In genomic region chr8:82401490-82401889, GRCm38 (mm10) we compare ENCODE assay signal across 8 mouse cellular contexts. TPM values are rescaled to one million over a fixed set of nuclear protein-coding genes. Genes with fewer than 3 reads are reported as not detected.
DNase-seq lines count a peak whose midpoint lies in the region; ATAC-seq and TF ChIP-seq lines count a peak whose summit lies in the region.

No protein-coding gene starts in this region.

- peak overlapping the region; percentile 93 for H3K4me3 ChIP-seq in megakaryocyte, embryonic 14.5 days (replicated peaks)
- H3K4me3 ChIP-seq in hindbrain, embryonic 10.5 days, result peak overlapping the region; percentile 56
- peak overlapping the region; percentile 63; the same call in 1 of the 2 replicates for H3K4me3 ChIP-seq in small intestine, adult 2 months (ENCODE audit: low read depth, low read length)

- no peaks in the 10 kb centered on the region for H3K36me3 ChIP-seq in megakaryocyte, embryonic 14.5 days (replicated peaks; ENCODE audit: low read length)
- H3K36me3 ChIP-seq in hindbrain, embryonic 10.5 days, result no peaks in the 10 kb centered on the region
- 0 out of 2 replicates have a peak, but pooled peaks cover 1% of the 10 kb centered on the region for H3K36me3 ChIP-seq in small intestine, adult 2 months (ENCODE audit: control insufficient read depth, insufficient read depth, low read length)

- H3K27me3 ChIP-seq in megakaryocyte, embryonic 14.5 days (replicated peaks), result no peaks in the 10 kb centered on the region
- H3K27me3 ChIP-seq in hindbrain, embryonic 10.5 days (ENCODE audit: insufficient read depth, poor library complexity, severe bottlenecking), result no peaks in the 10 kb centered on the region
- no peaks in the 10 kb centered on the region for H3K27me3 ChIP-seq in small intestine, adult 2 months (ENCODE audit: control insufficient read depth, insufficient read depth, low read length)

- peaks cover 50% of the 10 kb centered on the region for H3K4me1 ChIP-seq in megakaryocyte, embryonic 14.5 days
- H3K4me1 ChIP-seq in hindbrain, embryonic 10.5 days (replicated peaks), result peaks cover 20% of the 10 kb centered on the region
- peaks cover 14% of the 10 kb centered on the region; the same call in 1 of the 2 replicates for H3K4me1 ChIP-seq in small intestine, adult 2 months (ENCODE audit: control insufficient read depth, insufficient read depth, insufficient read length, low read length)

- no peak for TF ChIP-seq POLR2A in small intestine, adult 2 months (IDR thresholded peaks at IDR 0.05; ENCODE audit: low read depth, low read length)

- TF ChIP-seq CTCF in small intestine, adult 2 months (IDR thresholded peaks at IDR 0.05; ENCODE audit: extremely low read depth, insufficient read length, insufficient replicate concordance, low read depth, low read length), result no peak

- WGBS in hindbrain, embryonic 10.5 days, result 43% methylated on average over 6 of the region's 6 CpGs
- 7% methylated on average over 6 of the region's 6 CpGs for WGBS in small intestine, adult 2 months

- H3K9me3 ChIP-seq in megakaryocyte, embryonic 14.5 days, result no peaks in the 10 kb centered on the region
- no peaks in the 10 kb centered on the region for H3K9me3 ChIP-seq in hindbrain, embryonic 10.5 days

- DNase-seq in hindbrain, embryonic 10.5 days (ENCODE audit: low spot score), result no peak
- DNase-seq in kidney, postnatal 25 days, result peak; percentile 24 to 42
- DNase-seq in ovary, postnatal 36 days (ENCODE audit: low spot score), result no peak
- no peak for DNase-seq in gastrocnemius, postnatal 25 days

- no peak for ATAC-seq in megakaryocyte, adult 5-6 weeks (ENCODE audit: poor library complexity, severe bottlenecking)
- ATAC-seq in cerebellum, adult (ENCODE audit: insufficient number of reproducible peaks, low FRiP score, low TSS enrichment), result no peak

- no peak overlapping the region for H3K27ac ChIP-seq in hindbrain, embryonic 10.5 days
- peak overlapping the region; percentile 87 for H3K27ac ChIP-seq in small intestine, adult 2 months (ENCODE audit: insufficient read depth, low read depth, low read length)

RNA-seq across cellular contexts. Expression of gene Il15, which starts 1.5 kb away (rescaled TPM):
- polyA plus RNA-seq in megakaryocyte, embryonic 14.5 days (2012; ENCODE audit: insufficient read depth, low replicate concordance), result 2.9 TPM in 1 of 2 replicates, not detected in the other
- total RNA-seq in megakaryocyte, adult 5-6 weeks (2015), result 40.8 and 54.4 TPM in 2 replicates
- 28.6 and 40.5 TPM in 2 replicates for total RNA-seq in megakaryocyte, adult 5-6 weeks (2017)
- 2.7 and 3.2 TPM in 2 replicates for polyA plus RNA-seq in hindbrain, embryonic 10.5 days (2016; fragmentation: Nextera tagmentation; extraction: Ambion mirVana)
- polyA plus RNA-seq in small intestine, adult 2 months (2012; rRNA removed), result 6.8 and 27.2 TPM in 2 replicates
- 1 to 10 TPM; 3.1 to 4.6 TPM for total RNA-seq in gastrocnemius, postnatal 25 days (2021)

Comparison
In these comparisons a context has a peak if more than half of its experiments do, and no peak if none do; other contexts are left out.
1. DNase-seq: peak in kidney, postnatal 25 days (2 of 2); none in hindbrain, embryonic 10.5 days (single experiment), ovary, postnatal 36 days (single experiment) and gastrocnemius, postnatal 25 days (single experiment).
2. Peak in every context shown above with its lines, with median percentiles within 50 percentile points of each other: H3K4me3 ChIP-seq.